Mouse (Mus musculus) spleen, adult 2 months (tissue): Measurements from ENCODE around the gene Spata1. TPM values are rescaled to one million over a fixed set of nuclear protein-coding genes. Genes with fewer than 3 reads are reported as not detected.

Experiments used
- DNase-seq, 2 experiments: peaks; one replicate each; pipeline versions ENCODE4 v3.0.0 to v3.0.0-alpha.2; 2012 to 2021; ENCODE audit warnings: low spot score in 2 of 2, low read depth in 1 of 2
- H3K27ac ChIP-seq: fragments of 200-500 bp; 2 replicates; pipeline ENCODE4 v1.5.1; 2012; ENCODE audit warnings: low read length, inconsistent platforms; ENCODE audit not compliant: insufficient read depth
- H3K27me3 ChIP-seq: fragments of 200-500 bp; 2 replicates; pipeline ENCODE4 v1.6.1; 2012; ENCODE audit warnings: mild to moderate bottlenecking, moderate library complexity, low read length, inconsistent platforms; ENCODE audit not compliant: control insufficient read depth, insufficient read depth
- H3K36me3 ChIP-seq: fragments of 200-500 bp; 2 replicates; pipeline ENCODE4 v1.6.1; 2012; ENCODE audit warnings: mild to moderate bottlenecking, low read length, inconsistent platforms; ENCODE audit not compliant: control insufficient read depth, insufficient read depth
- H3K4me1 ChIP-seq: fragments of 200-500 bp; 2 replicates; pipeline ENCODE4 v1.6.1; 2011; ENCODE audit warnings: inconsistent platforms; ENCODE audit not compliant: control insufficient read depth, insufficient read depth, insufficient read length
- H3K4me3 ChIP-seq: fragments of 200-500 bp; 2 replicates; pipeline ENCODE4 v1.5.1; 2011; ENCODE audit warnings: mild to moderate bottlenecking, inconsistent platforms; ENCODE audit not compliant: insufficient read depth, insufficient read length; ENCODE audit errors: extremely low read depth
- CTCF ChIP-seq: fragments of 200-500 bp; IDR thresholded peaks from 2 replicates; pipeline ENCODE4 v1.5.1; 2011; ENCODE audit warnings: mild to moderate bottlenecking, inconsistent platforms; ENCODE audit not compliant: insufficient read depth, insufficient read length, insufficient replicate concordance; ENCODE audit errors: extremely low read depth
- POLR2A ChIP-seq: fragments of 200-500 bp; IDR thresholded peaks from 2 replicates; pipeline ENCODE4 v1.6.1; 2011; ENCODE audit warnings: low read depth, low read length, inconsistent platforms
- WGBS: fragments of 180-500 bp; shearing (Covaris S2); methylation state at CpG from one replicate; pipeline ENCODE4 v1.1.7; 2018; 5-methylcytosine and 5-hydroxymethylcytosine counted together
- polyA plus RNA-seq: library from polyadenylated mRNA; depleted of rRNA; stranded (reverse); fragments of >200 nt; gene quantifications from 2 replicates; pipeline ENCODE4 v1.2.3, GENCODE M21; 2012

Spata1 gene
- polyA plus RNA-seq, 1 experiment: 0.78 TPM

GRCm38 (mm10) chr3:146498989-146499388 is 564 bp downstream of the Spata1 start:
- Histone ChIP-seq H3K36me3 (peaks cover 5% of the 10 kb centered on the region), H3K27ac (peak overlapping the region; percentile 94), H3K4me1 (peaks cover 7% of the 10 kb centered on the region), H3K27me3 (no peaks in the 10 kb centered on the region), H3K4me3 (peak overlapping the region; percentile 99)
- DNase-seq: no peak
- TF ChIP-seq POLR2A (no peak), CTCF (no peak)
- WGBS: 4% methylated on average over 13 of the region's 13 CpGs

DNA sequence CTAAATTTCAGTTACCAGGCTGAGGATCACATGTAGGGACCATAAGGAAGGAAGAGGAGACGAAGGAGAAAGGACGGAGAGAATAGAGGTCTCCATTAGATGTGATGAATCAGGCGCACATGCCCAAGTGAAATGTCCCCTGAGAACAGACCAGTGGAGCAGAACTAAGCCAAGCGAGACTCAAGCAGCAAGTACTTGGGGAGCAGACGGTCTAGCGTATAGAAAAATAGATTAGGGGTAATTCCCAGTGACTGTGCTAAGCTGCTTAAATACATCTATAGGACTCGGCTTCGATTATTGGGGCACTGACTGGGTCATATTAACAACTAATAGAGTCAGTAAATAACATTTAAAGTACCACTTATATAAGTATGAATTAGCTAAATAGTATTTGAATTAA is 4.6 kb downstream of the Spata1 start:
- no peak overlapping the region for H3K27ac ChIP-seq
- DNase-seq: no peak
- no peak for TF ChIP-seq POLR2A
- TF ChIP-seq CTCF: no peak
- no peak overlapping the region for H3K4me3 ChIP-seq
- 75% methylated on average over 8 of the region's 8 CpGs for WGBS
- H3K36me3 ChIP-seq: no peaks in the 10 kb centered on the region
- no peaks in the 10 kb centered on the region for H3K27me3 ChIP-seq
- H3K4me1 ChIP-seq: no peaks in the 10 kb centered on the region; the same call in 1 of the 2 replicates

DNA sequence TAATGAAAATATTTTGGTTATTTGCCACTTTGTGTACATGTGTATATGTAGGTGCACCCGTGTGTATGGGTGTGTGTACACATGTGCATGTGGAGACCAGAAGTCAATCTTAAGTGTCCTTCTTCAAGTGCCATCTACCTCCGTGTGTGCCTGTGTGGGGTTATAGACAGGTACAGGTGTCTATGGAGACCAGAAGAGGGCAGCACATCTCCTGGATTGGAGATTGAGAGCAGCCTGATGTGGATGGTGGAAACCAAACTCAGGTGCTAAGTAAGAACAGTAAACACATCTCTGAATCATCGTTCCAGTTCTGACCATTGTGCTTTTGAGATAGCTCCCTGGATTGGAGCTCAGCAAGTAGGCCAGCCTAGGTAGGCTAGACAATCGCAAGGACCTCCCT is 13.1 kb downstream of the Spata1 start:
- DNase-seq: no peak

DNA sequence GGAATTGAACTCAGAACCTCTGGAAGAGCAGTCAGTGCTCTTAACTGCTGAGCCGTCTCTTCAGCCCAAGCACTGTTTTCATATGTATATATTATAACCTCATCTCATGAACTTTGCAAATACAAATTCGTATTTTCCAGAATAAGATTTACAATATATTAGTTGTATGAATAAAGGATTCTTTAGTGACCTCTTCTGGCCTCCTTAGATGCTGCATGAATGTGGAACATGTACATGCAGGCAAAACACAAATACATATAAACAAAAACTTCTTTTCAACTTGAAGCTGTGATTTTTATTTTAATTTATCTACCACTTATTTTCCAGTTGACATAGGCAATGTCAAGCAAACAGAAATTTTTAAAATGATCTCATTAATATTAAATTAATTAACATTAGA is 17.5 kb downstream of the Spata1 start:
- TF ChIP-seq POLR2A (no peak), CTCF (no peak)
- Histone ChIP-seq H3K4me1 (no peaks in the 10 kb centered on the region), H3K36me3 (no peaks in the 10 kb centered on the region), H3K4me3 (no peak overlapping the region), H3K27me3 (no peaks in the 10 kb centered on the region), H3K27ac (no peak overlapping the region)
- WGBS: 76% methylated on average over 2 of the region's 2 CpGs
- no peak for DNase-seq

More for the DNA sequence above, 13.1 kb downstream of the Spata1 start:
- Histone ChIP-seq H3K4me3 (no peak overlapping the region), H3K36me3 (no peaks in the 10 kb centered on the region), H3K4me1 (no peaks in the 10 kb centered on the region), H3K27ac (no peak overlapping the region), H3K27me3 (no peaks in the 10 kb centered on the region)
- 92% methylated on average over 4 of the region's 4 CpGs for WGBS
- no peak for TF ChIP-seq POLR2A

- Histone ChIP-seq H3K36me3 (no peaks in the 10 kb centered on the region; the same call in 1 of the 2 replicates), H3K4me1 (no peaks in the 10 kb centered on the region), H3K27ac (no peak overlapping the region), H3K27me3 (no peaks in the 10 kb centered on the region), H3K4me3 (no peak overlapping the region)
- no peak for DNase-seq
- TF ChIP-seq CTCF (no peak), POLR2A (no peak)
- WGBS: 90% methylated on average over 3 of the region's 3 CpGs
Measured at GRCm38 (mm10) chr3:146474428-146474827, 25.1 kb downstream of the Spata1 start.

GRCm38 (mm10) chr3:146473741-146474140 is 25.8 kb downstream of the Spata1 start:
- Histone ChIP-seq H3K4me3 (no peak overlapping the region), H3K27me3 (no peaks in the 10 kb centered on the region), H3K36me3 (no peaks in the 10 kb centered on the region; the same call in 1 of the 2 replicates), H3K4me1 (no peaks in the 10 kb centered on the region), H3K27ac (no peak overlapping the region)
- TF ChIP-seq POLR2A: no peak
- TF ChIP-seq CTCF: no peak
- DNase-seq: no peak

DNA sequence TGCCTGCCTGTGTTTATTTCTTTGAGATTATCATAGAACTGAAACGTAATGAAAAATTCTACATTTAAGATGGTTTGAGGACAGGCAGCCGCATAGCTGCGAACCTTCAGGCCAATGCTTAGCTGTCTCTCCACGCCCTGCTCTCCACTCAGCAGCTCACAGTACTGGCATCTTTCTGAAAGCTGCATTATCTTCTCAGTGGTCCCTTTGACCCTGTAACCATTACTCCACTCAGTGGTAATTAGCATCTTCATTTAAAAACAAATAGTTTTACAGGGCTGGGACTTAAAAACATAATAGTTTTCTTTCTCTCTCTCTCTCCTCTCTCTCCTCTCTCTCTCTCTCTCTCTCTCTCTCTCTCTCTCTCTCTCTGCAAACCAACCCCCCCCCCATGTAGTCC is 26.9 kb downstream of the Spata1 start:
- 93% methylated on average over 4 of the region's 4 CpGs for WGBS
- no peaks in the 10 kb centered on the region for H3K27me3 ChIP-seq
- H3K27ac ChIP-seq: no peak overlapping the region
- no peaks in the 10 kb centered on the region; the same call in 1 of the 2 replicates for H3K36me3 ChIP-seq
- no peak overlapping the region for H3K4me3 ChIP-seq
- H3K4me1 ChIP-seq: no peaks in the 10 kb centered on the region
- no peak for DNase-seq
- TF ChIP-seq CTCF (no peak), POLR2A (no peak)

DNA sequence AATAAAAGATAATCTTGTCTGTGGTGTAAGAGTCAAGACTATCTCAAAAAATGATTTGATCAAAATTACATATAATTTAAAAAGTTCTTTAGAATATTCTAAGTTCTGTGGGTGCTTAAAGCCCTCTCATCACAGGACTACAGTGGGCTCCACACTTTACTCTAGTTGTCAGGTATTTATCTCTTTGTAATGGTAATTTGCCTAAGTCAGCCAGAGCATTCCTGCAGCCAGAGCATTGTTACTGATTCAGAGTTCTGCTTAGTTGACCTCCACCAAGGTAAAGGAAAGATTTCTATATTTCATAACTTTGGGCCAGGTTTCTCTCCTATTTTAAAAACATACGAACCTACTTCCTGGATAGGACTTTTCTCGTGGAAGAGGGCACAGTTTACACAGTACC is 30.3 kb downstream of the Spata1 start:
- TF ChIP-seq CTCF (no peak), POLR2A (no peak)
- WGBS: 84% methylated on average over 2 of the region's 2 CpGs
- Histone ChIP-seq H3K4me1 (no peaks in the 10 kb centered on the region), H3K27me3 (no peaks in the 10 kb centered on the region), H3K4me3 (no peak overlapping the region), H3K36me3 (peaks cover 2% of the 10 kb centered on the region; the same call in 1 of the 2 replicates), H3K27ac (no peak overlapping the region)
- DNase-seq: no peak
